Mouse (Mus musculus): ENCODE results near the gene Pnrc1. TPM values are rescaled to one million over a fixed set of nuclear protein-coding genes. Genes with fewer than 3 reads are reported as not detected.
A peak's percentile ranks its signal among the peaks of the same experiment; 100 is the strongest.

Pnrc1 gene
- polyA plus RNA-seq, 1 experiment from 2014 or later, result 86.2 TPM

GRCm38 (mm10) chr4:33243016-33243758, 46.8 kb downstream of the Pnrc1 start:
- Histone ChIP-seq H3K27me3 (ENCODE audit: control insufficient read depth, insufficient read depth, low read length) (no peaks in the 10 kb centered on the region), H3K4me3 (ENCODE audit: low read length) (no peak overlapping the region), H3K27ac (ENCODE audit: low read length) (0 out of 2 replicates have a peak overlapping the region, but pooled peaks have one; percentile 9), H3K36me3 (ENCODE audit: control insufficient read depth, insufficient read depth) (peaks cover 21% of the 10 kb centered on the region), H3K9me3 (replicated peaks; ENCODE audit: control insufficient read depth, low read length) (no peaks in the 10 kb centered on the region), H3K4me1 (ENCODE audit: control insufficient read depth, insufficient read depth, low read length) (peaks cover 21% of the 10 kb centered on the region), H3K9ac (ENCODE audit: low read length) (no peak overlapping the region), H3K4me2 (ENCODE audit: low read depth, low read length) (no peak overlapping the region)
- WGBS, result 61% methylated on average over 12 of the region's 12 CpGs
- no peak for ATAC-seq (replicated peaks; ENCODE audit: extremely low read depth, insufficient read depth, low FRiP score)

GRCm38 (mm10) chr4:33242536-33242935, 47.4 kb downstream of the Pnrc1 start:
- H3K4me3 ChIP-seq (ENCODE audit: low read length), result no peak overlapping the region
- no peak overlapping the region for H3K27ac ChIP-seq (ENCODE audit: low read length)
- ATAC-seq (replicated peaks; ENCODE audit: extremely low read depth, insufficient read depth, low FRiP score), result no peak
- no peak overlapping the region for H3K9ac ChIP-seq (ENCODE audit: low read length)
- WGBS, result 51% methylated on average over 5 of the region's 5 CpGs
- H3K36me3 ChIP-seq (ENCODE audit: control insufficient read depth, insufficient read depth), result peaks cover 21% of the 10 kb centered on the region
- H3K27me3 ChIP-seq (ENCODE audit: control insufficient read depth, insufficient read depth, low read length), result no peaks in the 10 kb centered on the region
- H3K9me3 ChIP-seq (replicated peaks; ENCODE audit: control insufficient read depth, low read length), result no peaks in the 10 kb centered on the region
- peaks cover 21% of the 10 kb centered on the region for H3K4me1 ChIP-seq (ENCODE audit: control insufficient read depth, insufficient read depth, low read length)
- no peak overlapping the region for H3K4me2 ChIP-seq (ENCODE audit: low read depth, low read length)

GRCm38 (mm10) chr4:33230881-33231280, 59.1 kb downstream of the Pnrc1 start:
- H3K4me2 ChIP-seq (ENCODE audit: low read depth, low read length), result no peak overlapping the region
- no peaks in the 10 kb centered on the region for H3K9me3 ChIP-seq (replicated peaks; ENCODE audit: control insufficient read depth, low read length)
- no peaks in the 10 kb centered on the region for H3K27me3 ChIP-seq (ENCODE audit: control insufficient read depth, insufficient read depth, low read length)
- 84% methylated on average over 18 of the region's 18 CpGs for WGBS
- no peak overlapping the region for H3K4me3 ChIP-seq (ENCODE audit: low read length)
- no peak overlapping the region for H3K9ac ChIP-seq (ENCODE audit: low read length)
- no peaks in the 10 kb centered on the region for H3K36me3 ChIP-seq (ENCODE audit: control insufficient read depth, insufficient read depth)
- H3K4me1 ChIP-seq (ENCODE audit: control insufficient read depth, insufficient read depth, low read length), result no peaks in the 10 kb centered on the region
- no peak for ATAC-seq (replicated peaks; ENCODE audit: extremely low read depth, insufficient read depth, low FRiP score)
- no peak overlapping the region for H3K27ac ChIP-seq (ENCODE audit: low read length)

GRCm38 (mm10) chr4:33229639-33230038, 60.3 kb downstream of the Pnrc1 start:
- ATAC-seq (replicated peaks; ENCODE audit: extremely low read depth, insufficient read depth, low FRiP score), result no peak
- no peaks in the 10 kb centered on the region for H3K36me3 ChIP-seq (ENCODE audit: control insufficient read depth, insufficient read depth)
- H3K4me3 ChIP-seq (ENCODE audit: low read length), result no peak overlapping the region
- no peak overlapping the region for H3K9ac ChIP-seq (ENCODE audit: low read length)
- H3K27me3 ChIP-seq (ENCODE audit: control insufficient read depth, insufficient read depth, low read length), result no peaks in the 10 kb centered on the region
- H3K9me3 ChIP-seq (replicated peaks; ENCODE audit: control insufficient read depth, low read length), result no peaks in the 10 kb centered on the region
- H3K4me1 ChIP-seq (ENCODE audit: control insufficient read depth, insufficient read depth, low read length), result no peaks in the 10 kb centered on the region
- no peak overlapping the region for H3K27ac ChIP-seq (ENCODE audit: low read length)
- WGBS, result 70% methylated on average over 4 of the region's 4 CpGs
- H3K4me2 ChIP-seq (ENCODE audit: low read depth, low read length), result no peak overlapping the region

- Histone ChIP-seq H3K36me3 (ENCODE audit: control insufficient read depth, insufficient read depth) (no peaks in the 10 kb centered on the region), H3K27ac (ENCODE audit: low read length) (no peak overlapping the region), H3K4me2 (ENCODE audit: low read depth, low read length) (no peak overlapping the region), H3K4me1 (ENCODE audit: control insufficient read depth, insufficient read depth, low read length) (no peaks in the 10 kb centered on the region), H3K9ac (ENCODE audit: low read length) (no peak overlapping the region), H3K9me3 (replicated peaks; ENCODE audit: control insufficient read depth, low read length) (no peaks in the 10 kb centered on the region), H3K27me3 (ENCODE audit: control insufficient read depth, insufficient read depth, low read length) (no peaks in the 10 kb centered on the region), H3K4me3 (ENCODE audit: low read length) (no peak overlapping the region)
- no peak for ATAC-seq (replicated peaks; ENCODE audit: extremely low read depth, insufficient read depth, low FRiP score)
- WGBS, result 79% methylated on average over 7 of the region's 7 CpGs
Measured at GRCm38 (mm10) chr4:33227164-33227563, 62.8 kb downstream of the Pnrc1 start.

GRCm38 (mm10) chr4:33224003-33224675, 65.8 kb downstream of the Pnrc1 start:
- Histone ChIP-seq H3K27ac (ENCODE audit: low read length) (no peak overlapping the region), H3K4me3 (ENCODE audit: low read length) (no peak overlapping the region), H3K4me1 (ENCODE audit: control insufficient read depth, insufficient read depth, low read length) (no peaks in the 10 kb centered on the region), H3K4me2 (ENCODE audit: low read depth, low read length) (no peak overlapping the region), H3K9me3 (replicated peaks; ENCODE audit: control insufficient read depth, low read length) (no peaks in the 10 kb centered on the region), H3K9ac (ENCODE audit: low read length) (no peak overlapping the region), H3K27me3 (ENCODE audit: control insufficient read depth, insufficient read depth, low read length) (no peaks in the 10 kb centered on the region), H3K36me3 (ENCODE audit: control insufficient read depth, insufficient read depth) (no peaks in the 10 kb centered on the region)
- ATAC-seq (replicated peaks; ENCODE audit: extremely low read depth, insufficient read depth, low FRiP score), result no peak
- 72% methylated on average over 7 of the region's 7 CpGs for WGBS

- Histone ChIP-seq H3K27ac (ENCODE audit: low read length) (no peak overlapping the region), H3K4me3 (ENCODE audit: low read length) (no peak overlapping the region), H3K9me3 (replicated peaks; ENCODE audit: control insufficient read depth, low read length) (no peaks in the 10 kb centered on the region), H3K4me1 (ENCODE audit: control insufficient read depth, insufficient read depth, low read length) (no peaks in the 10 kb centered on the region), H3K27me3 (ENCODE audit: control insufficient read depth, insufficient read depth, low read length) (no peaks in the 10 kb centered on the region), H3K9ac (ENCODE audit: low read length) (no peak overlapping the region), H3K36me3 (ENCODE audit: control insufficient read depth, insufficient read depth) (no peaks in the 10 kb centered on the region), H3K4me2 (ENCODE audit: low read depth, low read length) (no peak overlapping the region)
- 50% methylated on average over 1 of the region's 1 CpGs for WGBS
- ATAC-seq (replicated peaks; ENCODE audit: extremely low read depth, insufficient read depth, low FRiP score), result no peak
Measured at GRCm38 (mm10) chr4:33221847-33222246, 68.1 kb downstream of the Pnrc1 start.

- H3K4me2 ChIP-seq (ENCODE audit: low read depth, low read length), result peak within 1 kb of the TSS; percentile 100
- no peak within 1 kb of the TSS for H3K27ac ChIP-seq (ENCODE audit: low read length)
- H3K9me3 ChIP-seq (replicated peaks; ENCODE audit: control insufficient read depth, low read length), result peaks cover 3% of the 10 kb centered on the region; the same call in 1 of the 2 replicates
- H3K9ac ChIP-seq (ENCODE audit: low read length), result peak within 1 kb of the TSS; percentile 82
- peak within 1 kb of the TSS; percentile 71 for H3K4me3 ChIP-seq (ENCODE audit: low read length)
- H3K36me3 ChIP-seq (ENCODE audit: control insufficient read depth, insufficient read depth), result no peaks in the 10 kb centered on the region
- peak; percentile 70 for ATAC-seq (replicated peaks; ENCODE audit: extremely low read depth, insufficient read depth, low FRiP score)
- H3K4me1 ChIP-seq (ENCODE audit: control insufficient read depth, insufficient read depth, low read length), result peaks cover 9% of the 10 kb centered on the region
- H3K27me3 ChIP-seq (ENCODE audit: control insufficient read depth, insufficient read depth, low read length), result peaks cover 2% of the 10 kb centered on the region
- WGBS, result 4% methylated on average over 51 of the region's 65 CpGs
Measured at GRCm38 (mm10) chr4:33208881-33209841, 80.8 kb downstream of the Pnrc1 start, which contains the start of gene Srsf12. TSS of gene Srsf12 (plus strand) at chr4:33208991.
